Mouse (Mus musculus): Measurements from ENCODE around the gene BC037034. TPM values are rescaled to one million over a fixed set of nuclear protein-coding genes. Genes with fewer than 3 reads are reported as not detected.
A peak's percentile ranks its signal among the peaks of the same experiment; 100 is the strongest.

BC037034 gene
- polyA plus RNA-seq, 1 experiment from 2014 or later: 2.9 TPM

DNA sequence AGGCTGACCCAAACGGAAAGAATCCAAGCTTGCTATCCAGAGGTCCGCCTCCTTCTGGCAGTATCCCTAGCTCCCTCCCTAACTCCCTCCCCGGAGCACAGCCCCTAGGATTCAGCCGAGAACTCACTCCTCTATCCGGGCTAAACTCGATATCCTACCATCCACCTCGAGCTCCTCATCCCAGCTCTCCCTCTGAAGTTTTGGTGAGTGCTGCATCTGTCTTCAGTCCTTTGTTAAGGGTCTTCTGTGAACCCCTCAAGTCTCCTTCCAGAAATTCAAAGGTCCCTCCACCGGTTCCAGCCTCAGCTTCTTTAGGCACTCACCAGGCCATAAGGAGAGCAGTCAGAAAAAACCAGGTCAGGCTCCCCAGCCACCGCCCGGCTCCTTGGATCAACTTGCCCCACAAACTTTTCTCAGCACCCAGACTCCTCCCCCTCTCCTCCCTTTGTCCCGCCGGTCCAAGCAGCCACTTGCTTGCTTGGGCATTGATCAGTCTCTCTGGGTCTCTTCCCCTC is 8.6 kb upstream of the BC037034 start, which contains the start of gene Gal3st4:
TSS of gene Gal3st4 (minus strand) at position 432 of the 515 bp plus-strand sequence.
- ATAC-seq (ENCODE audit: insufficient number of reproducible peaks, insufficient read depth, low FRiP score, low read depth): no peak
- Histone ChIP-seq H3K27me3 (ENCODE audit: control insufficient read depth, insufficient read depth, low read length) (peaks cover 26% of the 10 kb centered on the region), H3K4me2 (ENCODE audit: low read length) (peak within 1 kb of the TSS; percentile 44), H3K27ac (replicated peaks in 1 of 2; ENCODE audit: control insufficient read depth in 1 of 2, insufficient read depth in 1 of 2, low read depth in 2 of 2, low read length in 2 of 2) (no peak within 1 kb of the TSS), H3K36me3 (ENCODE audit: control insufficient read depth, insufficient read depth, low read length) (no peaks in the 10 kb centered on the region), H3K4me1 (ENCODE audit: control insufficient read depth in 2 of 2, insufficient read depth in 2 of 2, low read length in 2 of 2) (peaks cover 0 to 5% of the 10 kb centered on the region in 2 experiments; a peak in 2 of 4 replicates), H3K4me3 (ENCODE audit: control insufficient read depth in 1 of 2, insufficient read depth in 1 of 2, low read depth in 1 of 2, low read length in 2 of 2) (peak within 1 kb of the TSS; percentile 11 to 26; a peak in 3 of 4 replicates), H3K9me3 (ENCODE audit: control insufficient read depth, low read length) (no peaks in the 10 kb centered on the region), H3K9ac (ENCODE audit: low read length) (peak within 1 kb of the TSS; percentile 45; the same call in 1 of the 2 replicates)
- WGBS: under 1% methylated on average over 12 of the region's 12 CpGs

- 35% methylated on average over 3 of the region's 3 CpGs for WGBS
- no peak overlapping the region for H3K4me2 ChIP-seq (ENCODE audit: low read length)
- H3K4me3 ChIP-seq (ENCODE audit: control insufficient read depth in 1 of 2, insufficient read depth in 1 of 2, low read depth in 1 of 2, low read length in 2 of 2): no peak overlapping the region
- H3K9me3 ChIP-seq (ENCODE audit: control insufficient read depth, low read length): no peaks in the 10 kb centered on the region
- no peak overlapping the region for H3K9ac ChIP-seq (ENCODE audit: low read length)
- H3K36me3 ChIP-seq (ENCODE audit: control insufficient read depth, insufficient read depth, low read length): 0 out of 2 replicates have a peak, but pooled peaks cover 3% of the 10 kb centered on the region
- ATAC-seq (ENCODE audit: insufficient number of reproducible peaks, insufficient read depth, low FRiP score, low read depth): no peak
- peaks cover 23% of the 10 kb centered on the region for H3K27me3 ChIP-seq (ENCODE audit: control insufficient read depth, insufficient read depth, low read length)
- H3K27ac ChIP-seq (replicated peaks in 1 of 2; ENCODE audit: control insufficient read depth in 1 of 2, insufficient read depth in 1 of 2, low read depth in 2 of 2, low read length in 2 of 2): no peak overlapping the region
- H3K4me1 ChIP-seq (ENCODE audit: control insufficient read depth in 2 of 2, insufficient read depth in 2 of 2, low read length in 2 of 2): peaks cover 0 to 5% of the 10 kb centered on the region in 2 experiments; a peak in 2 of 4 replicates
Measured at GRCm38 (mm10) chr5:138271232-138271631, 7.4 kb upstream of the BC037034 start.

DNA sequence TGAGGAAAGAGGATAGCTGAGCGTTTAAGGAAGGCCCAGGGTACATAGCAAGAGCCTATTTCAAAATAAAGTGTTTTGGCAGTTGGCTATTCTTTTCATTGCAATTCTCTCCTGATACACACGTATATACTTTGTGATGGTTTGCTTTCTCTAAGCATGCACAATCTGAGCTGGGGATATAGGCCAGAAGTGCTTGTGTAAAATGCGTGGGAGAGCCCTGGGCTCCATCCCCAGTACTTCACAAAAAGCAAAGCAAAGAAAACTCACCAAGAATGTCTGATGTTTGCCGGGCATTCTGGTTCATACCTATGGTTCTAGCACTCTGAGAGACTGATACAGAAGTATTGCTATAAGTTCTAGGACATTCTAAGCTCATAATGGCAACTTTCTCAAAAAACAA is 5.1 kb upstream of the BC037034 start:
- Histone ChIP-seq H3K27me3 (ENCODE audit: control insufficient read depth, insufficient read depth, low read length) (peaks cover 23% of the 10 kb centered on the region), H3K9me3 (ENCODE audit: control insufficient read depth, low read length) (no peaks in the 10 kb centered on the region), H3K36me3 (ENCODE audit: control insufficient read depth, insufficient read depth, low read length) (0 out of 2 replicates have a peak, but pooled peaks cover 9% of the 10 kb centered on the region), H3K4me1 (ENCODE audit: control insufficient read depth in 2 of 2, insufficient read depth in 2 of 2, low read length in 2 of 2) (peaks cover 0 to 10% of the 10 kb centered on the region in 2 experiments; a peak in 3 of 4 replicates), H3K9ac (ENCODE audit: low read length) (no peak overlapping the region), H3K27ac (replicated peaks in 1 of 2; ENCODE audit: control insufficient read depth in 1 of 2, insufficient read depth in 1 of 2, low read depth in 2 of 2, low read length in 2 of 2) (no peak overlapping the region), H3K4me2 (ENCODE audit: low read length) (no peak overlapping the region), H3K4me3 (ENCODE audit: control insufficient read depth in 1 of 2, insufficient read depth in 1 of 2, low read depth in 1 of 2, low read length in 2 of 2) (no peak overlapping the region)
- 68% methylated on average over 4 of the region's 4 CpGs for WGBS
- no peak for ATAC-seq (ENCODE audit: insufficient number of reproducible peaks, insufficient read depth, low FRiP score, low read depth)

GRCm38 (mm10) chr5:138267114-138267513 is 3.3 kb upstream of the BC037034 start:
- H3K4me2 ChIP-seq (ENCODE audit: low read length): no peak overlapping the region
- no peaks in the 10 kb centered on the region for H3K9me3 ChIP-seq (ENCODE audit: control insufficient read depth, low read length)
- 82% methylated on average over 3 of the region's 3 CpGs for WGBS
- no peak overlapping the region for H3K4me3 ChIP-seq (ENCODE audit: control insufficient read depth in 1 of 2, insufficient read depth in 1 of 2, low read depth in 1 of 2, low read length in 2 of 2)
- no peak overlapping the region for H3K27ac ChIP-seq (replicated peaks in 1 of 2; ENCODE audit: control insufficient read depth in 1 of 2, insufficient read depth in 1 of 2, low read depth in 2 of 2, low read length in 2 of 2)
- peaks cover 8 to 21% of the 10 kb centered on the region in 2 experiments for H3K4me1 ChIP-seq (ENCODE audit: control insufficient read depth in 2 of 2, insufficient read depth in 2 of 2, low read length in 2 of 2)
- ATAC-seq (ENCODE audit: insufficient number of reproducible peaks, insufficient read depth, low FRiP score, low read depth): no peak
- H3K9ac ChIP-seq (ENCODE audit: low read length): no peak overlapping the region
- H3K36me3 ChIP-seq (ENCODE audit: control insufficient read depth, insufficient read depth, low read length): peaks cover 13% of the 10 kb centered on the region
- H3K27me3 ChIP-seq (ENCODE audit: control insufficient read depth, insufficient read depth, low read length): peaks cover 16% of the 10 kb centered on the region

DNA sequence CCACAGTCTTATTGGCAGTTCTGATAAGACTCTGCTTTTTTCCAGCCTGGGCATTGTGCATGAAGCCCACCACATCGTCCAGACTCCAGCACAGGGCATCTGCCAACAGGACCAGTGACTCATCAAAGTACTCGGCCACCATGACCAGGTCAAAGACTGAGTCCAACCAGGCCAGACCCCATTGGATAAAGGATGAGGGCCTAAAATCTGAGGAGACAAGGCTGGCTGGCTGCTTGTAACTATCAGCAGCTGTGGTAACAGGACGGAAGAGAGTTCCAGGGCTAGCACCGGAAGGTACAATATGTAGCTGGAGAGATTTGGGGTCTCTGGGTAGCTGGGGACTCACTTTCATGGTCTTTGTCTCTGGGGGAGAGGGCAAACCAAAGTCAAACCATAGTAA is 1.9 kb upstream of the BC037034 start:
- H3K9ac ChIP-seq (ENCODE audit: low read length): no peak overlapping the region
- H3K4me3 ChIP-seq (ENCODE audit: control insufficient read depth in 1 of 2, insufficient read depth in 1 of 2, low read depth in 1 of 2, low read length in 2 of 2): no peak overlapping the region
- H3K27ac ChIP-seq (replicated peaks in 1 of 2; ENCODE audit: control insufficient read depth in 1 of 2, insufficient read depth in 1 of 2, low read depth in 2 of 2, low read length in 2 of 2): no peak overlapping the region
- H3K4me2 ChIP-seq (ENCODE audit: low read length): no peak overlapping the region
- H3K9me3 ChIP-seq (ENCODE audit: control insufficient read depth, low read length): no peaks in the 10 kb centered on the region
- H3K36me3 ChIP-seq (ENCODE audit: control insufficient read depth, insufficient read depth, low read length): peaks cover 27% of the 10 kb centered on the region
- no peak for ATAC-seq (ENCODE audit: insufficient number of reproducible peaks, insufficient read depth, low FRiP score, low read depth)
- 92% methylated on average over 4 of the region's 4 CpGs for WGBS
- H3K4me1 ChIP-seq (ENCODE audit: control insufficient read depth in 2 of 2, insufficient read depth in 2 of 2, low read length in 2 of 2): peaks cover 8 to 21% of the 10 kb centered on the region in 2 experiments
- H3K27me3 ChIP-seq (ENCODE audit: control insufficient read depth, insufficient read depth, low read length): peaks cover 3% of the 10 kb centered on the region; the same call in 1 of the 2 replicates

GRCm38 (mm10) chr5:138264207-138264578 is 360 bp upstream of the BC037034 start:
- Histone ChIP-seq H3K27ac (replicated peaks in 1 of 2; ENCODE audit: control insufficient read depth in 1 of 2, insufficient read depth in 1 of 2, low read depth in 2 of 2, low read length in 2 of 2) (peak overlapping the region in 1 of 2 experiments; percentile 11; a peak in 1 of 4 replicates), H3K4me3 (ENCODE audit: control insufficient read depth in 1 of 2, insufficient read depth in 1 of 2, low read depth in 1 of 2, low read length in 2 of 2) (peak overlapping the region; percentile 86 to 96), H3K36me3 (ENCODE audit: control insufficient read depth, insufficient read depth, low read length) (peaks cover 42% of the 10 kb centered on the region), H3K9me3 (ENCODE audit: control insufficient read depth, low read length) (no peaks in the 10 kb centered on the region), H3K9ac (ENCODE audit: low read length) (peak overlapping the region; percentile 94), H3K4me2 (ENCODE audit: low read length) (peak overlapping the region; percentile 94), H3K4me1 (ENCODE audit: control insufficient read depth in 2 of 2, insufficient read depth in 2 of 2, low read length in 2 of 2) (peaks cover 13 to 28% of the 10 kb centered on the region in 2 experiments), H3K27me3 (ENCODE audit: control insufficient read depth, insufficient read depth, low read length) (no peaks in the 10 kb centered on the region)
- no peak for ATAC-seq (ENCODE audit: insufficient number of reproducible peaks, insufficient read depth, low FRiP score, low read depth)
- 13% methylated on average over 6 of the region's 6 CpGs for WGBS

- H3K9me3 ChIP-seq (ENCODE audit: control insufficient read depth, low read length): no peaks in the 10 kb centered on the region
- no peaks in the 10 kb centered on the region for H3K27me3 ChIP-seq (ENCODE audit: control insufficient read depth, insufficient read depth, low read length)
- H3K4me3 ChIP-seq (ENCODE audit: control insufficient read depth in 1 of 2, insufficient read depth in 1 of 2, low read depth in 1 of 2, low read length in 2 of 2): peak overlapping the region; percentile 86 to 96
- H3K4me1 ChIP-seq (ENCODE audit: control insufficient read depth in 2 of 2, insufficient read depth in 2 of 2, low read length in 2 of 2): peaks cover 20 to 39% of the 10 kb centered on the region in 2 experiments
- H3K9ac ChIP-seq (ENCODE audit: low read length): peak overlapping the region; percentile 94
- no peak for ATAC-seq (ENCODE audit: insufficient number of reproducible peaks, insufficient read depth, low FRiP score, low read depth)
- H3K27ac ChIP-seq (replicated peaks in 1 of 2; ENCODE audit: control insufficient read depth in 1 of 2, insufficient read depth in 1 of 2, low read depth in 2 of 2, low read length in 2 of 2): no peak overlapping the region
- 60% methylated on average over 18 of the region's 18 CpGs for WGBS
- peaks cover 53% of the 10 kb centered on the region for H3K36me3 ChIP-seq (ENCODE audit: control insufficient read depth, insufficient read depth, low read length)
- peak overlapping the region; percentile 94 for H3K4me2 ChIP-seq (ENCODE audit: low read length)
Measured at GRCm38 (mm10) chr5:138262582-138263240, 1.1 kb downstream of the BC037034 start.
